Mouse (Mus musculus) liver, adult 2 months (tissue): ENCODE results near the gene Col25a1.

Experiments used
- CTCF ChIP-seq: fragments of 200-500 bp; IDR thresholded peaks from 2 replicates; pipeline ENCODE4 v1.5.1; 2011; ENCODE audit warnings: low read depth, low read length, control low read depth
- POLR2A ChIP-seq: fragments of 200-500 bp; IDR thresholded peaks from 2 replicates; pipeline ENCODE4 v1.6.1; 2011; ENCODE audit warnings: low read length, control low read depth; ENCODE audit not compliant: insufficient read depth; ENCODE audit errors: extremely low read depth

GRCm38 (mm10) chr3:130273949-130274348 lies 142.6 kb downstream of the Col25a1 start:
- TF ChIP-seq POLR2A (no peak), CTCF (no peak)
